9 mouse cellular contexts compared by ENCODE assay signal in genomic region chr3:82904211-82904908, GRCm38 (mm10). TPM values are rescaled to one million over a fixed set of nuclear protein-coding genes. Genes with fewer than 3 reads are reported as not detected.
DNase-seq lines count a peak whose midpoint lies in the region; ATAC-seq and TF ChIP-seq lines count a peak whose summit lies in the region.
"Had no signal": no experiment of that assay in that cellular context is flagged by ENCODE, and none has a peak within 500 bp of the region (broad histone marks: within the 10 kb centered on the region; RNA-seq: fewer than 3 reads in every experiment).

No protein-coding gene starts in this region.

- no peaks in the 10 kb centered on the region for H3K36me3 ChIP-seq in forebrain, postnatal 0 days (ENCODE audit: insufficient read depth)
- H3K36me3 ChIP-seq in liver, embryonic 12.5 days: no peaks in the 10 kb centered on the region

- ATAC-seq in cerebellum, adult (ENCODE audit: insufficient number of reproducible peaks, low FRiP score, low TSS enrichment): no peak
- ATAC-seq in forebrain, postnatal 0 days: peak; percentile 47
- no peak for ATAC-seq in liver, embryonic 12.5 days

- TF ChIP-seq POLR2A in cerebellum, adult 2 months (IDR thresholded peaks at IDR 0.05; ENCODE audit: borderline replicate concordance, insufficient read depth, low read length): no peak

- no peak for TF ChIP-seq CTCF in cerebellum, adult 2 months (IDR thresholded peaks at IDR 0.05; ENCODE audit: borderline replicate concordance, insufficient read depth, low read depth, low read length)
- no peak for TF ChIP-seq CTCF in forebrain, postnatal 0 days (IDR thresholded peaks at IDR 0.05; ENCODE audit: low read depth)

- no peaks in the 10 kb centered on the region for H3K9me3 ChIP-seq in forebrain, postnatal 0 days (ENCODE audit: low read length)
- H3K9me3 ChIP-seq in liver, embryonic 12.5 days (replicated peaks): no peaks in the 10 kb centered on the region

- H3K9ac ChIP-seq in forebrain, postnatal 0 days: peak overlapping the region; percentile 46
- H3K9ac ChIP-seq in liver, embryonic 12.5 days: no peak overlapping the region

- peak in 1 of 2 experiments; percentile 9 for DNase-seq in cerebellum, adult 2 months
- peak; percentile 20 for DNase-seq in ES-CJ7 (ENCODE audit: low read depth, low spot score)
- peak; percentile 33 for DNase-seq in forebrain, postnatal 0 days
- DNase-seq in retina, postnatal 1 day: peak; percentile 42
- no peak for DNase-seq in spleen, adult 12 weeks (ENCODE audit: low spot score)
- no peak for DNase-seq in ovary, postnatal 10 days (ENCODE audit: low spot score)

- peak overlapping the region; percentile 50 for H3K4me3 ChIP-seq in cerebellum, adult 2 months (replicated peaks; ENCODE audit: insufficient read depth, low read depth, low read length)
- peak overlapping the region; percentile 52 for H3K4me3 ChIP-seq in forebrain, postnatal 0 days (ENCODE audit: low read depth, low read length)
- H3K4me3 ChIP-seq in liver, embryonic 12.5 days: peak overlapping the region; percentile 37

- peaks cover 3% of the 10 kb centered on the region; the same call in 1 of the 2 replicates for H3K4me1 ChIP-seq in cerebellum, adult 2 months (ENCODE audit: control insufficient read depth, insufficient read depth, low read length)
- H3K4me1 ChIP-seq in forebrain, postnatal 0 days (ENCODE audit: insufficient read depth): 0 out of 2 replicates have a peak, but pooled peaks cover 11% of the 10 kb centered on the region
- H3K4me1 ChIP-seq in liver, embryonic 12.5 days: no peaks in the 10 kb centered on the region

- peak overlapping the region; percentile 93 for H3K4me2 ChIP-seq in forebrain, postnatal 0 days (ENCODE audit: low read depth)
- peak overlapping the region; percentile 59 for H3K4me2 ChIP-seq in liver, embryonic 12.5 days

- H3K27ac ChIP-seq in cerebellum, adult 2 months (ENCODE audit: insufficient read depth, low read length): no peak overlapping the region
- no peak overlapping the region for H3K27ac ChIP-seq in forebrain, postnatal 0 days (ENCODE audit: low read depth, low read length)
- H3K27ac ChIP-seq in liver, embryonic 12.5 days: no peak overlapping the region

- H3K27me3 ChIP-seq in cerebellum, adult 2 months (ENCODE audit: control insufficient read depth, insufficient read depth, low read length): no peaks in the 10 kb centered on the region; the same call in 1 of the 2 replicates
- peaks cover 5% of the 10 kb centered on the region for H3K27me3 ChIP-seq in forebrain, postnatal 0 days (ENCODE audit: insufficient read depth, low read length)
- H3K27me3 ChIP-seq in liver, embryonic 12.5 days (replicated peaks): peaks cover 38% of the 10 kb centered on the region

- under 1% methylated on average over 31 of the region's 31 CpGs for WGBS in cerebellum, adult 2 months
- under 1% methylated on average over 31 of the region's 31 CpGs for WGBS in forebrain, postnatal 0 days
- 2% methylated on average over 31 of the region's 31 CpGs for WGBS in liver, embryonic 12.5 days (ENCODE audit: insufficient replicate concordance)

RNA-seq across cellular contexts. Expression of gene Lrat, which starts 0.6 kb away (rescaled TPM):
- polyA plus RNA-seq in cerebellum, adult 2 months (2012; rRNA removed): 0.16 and 0.21 TPM in 2 replicates
- 0.15 and 0.43 TPM in 2 replicates for total RNA-seq in forebrain, postnatal 0 days (2014; rRNA removed)
- 0.15 and 0.22 TPM in 2 replicates for polyA plus RNA-seq in forebrain, postnatal 0 days (2015; fragmentation: Nextera tagmentation; extraction: Ambion mirVana)
- polyA plus RNA-seq in liver, embryonic 12.5 days (2016; fragmentation: Nextera tagmentation; extraction: Ambion mirVana): 0.35 and 0.49 TPM in 2 replicates
- polyA plus RNA-seq: C2C12 had no signal

RNA-seq across cellular contexts. Expression of gene Rbm46, which starts 28.1 kb away (rescaled TPM):
- polyA plus RNA-seq in cerebellum, adult 2 months (2012; rRNA removed): 0.29 and 0.33 TPM in 2 replicates
- 1.0 and 1.4 TPM in 2 replicates for total RNA-seq in forebrain, postnatal 0 days (2014; rRNA removed)
- polyA plus RNA-seq in forebrain, postnatal 0 days (2015; fragmentation: Nextera tagmentation; extraction: Ambion mirVana): 0.96 and 1.6 TPM in 2 replicates
- polyA plus RNA-seq in liver, embryonic 12.5 days (2016; fragmentation: Nextera tagmentation; extraction: Ambion mirVana): 2.1 and 2.5 TPM in 2 replicates
- polyA plus RNA-seq: C2C12 had no signal

Comparison
In these comparisons a context has a peak if more than half of its experiments do, and no peak if none do; other contexts are left out.
1. DNase-seq: peak in ES-CJ7 (single experiment), forebrain, postnatal 0 days (single experiment) and retina, postnatal 1 day (single experiment); none in spleen, adult 12 weeks (single experiment) and ovary, postnatal 10 days (single experiment).
2. Peak in every context shown above with its lines, with median percentiles within 50 percentile points of each other: H3K4me3 ChIP-seq.